Mouse (Mus musculus) MEL (cell line): ENCODE measurements around the gene Cyp4a31. TPM values are rescaled to one million over a fixed set of nuclear protein-coding genes. Genes with fewer than 3 reads are reported as not detected.

Experiments used
- DNase-seq: peaks from one replicate; pipeline ENCODE4 v3.0.0; 2011; ENCODE audit warnings: low read depth, low spot score
- H3K27ac ChIP-seq: 2 replicates; pipeline ENCODE4 v1.5.1; 2012; ENCODE audit warnings: low read depth, mild to moderate bottlenecking, control low read depth, low read length, moderate library complexity; ENCODE audit not compliant: control insufficient read depth
- H3K27me3 ChIP-seq, 2 experiments: fragments of 150-350 bp in 1 of 2; sonication (generic) in 1 of 2; 2 replicates each; pipeline ENCODE4 v1.6.1; 2012; ENCODE audit warnings: low read length in 2 of 2, mild to moderate bottlenecking in 2 of 2, improper control_type of control experiment in 1 of 2, moderate library complexity in 1 of 2; ENCODE audit not compliant: insufficient read depth in 2 of 2, control insufficient read depth in 1 of 2
- H3K36me3 ChIP-seq, 2 experiments: 2 replicates each; pipeline ENCODE4 v1.6.1; 2012 to 2014; ENCODE audit warnings: low read length in 2 of 2, improper control_type of control experiment in 1 of 2, inconsistent platforms in 1 of 2, mild to moderate bottlenecking in 1 of 2; ENCODE audit not compliant: insufficient read depth in 2 of 2, control insufficient read depth in 1 of 2
- H3K4me1 ChIP-seq, 2 experiments: fragments of 150-350 bp in 1 of 2; sonication (generic) in 1 of 2; 2 replicates each; pipeline ENCODE4 v1.6.1; 2012; ENCODE audit warnings: low read length in 2 of 2, improper control_type of control experiment in 1 of 2, mild to moderate bottlenecking in 1 of 2; ENCODE audit not compliant: insufficient read depth in 2 of 2, control insufficient read depth in 1 of 2
- H3K4me3 ChIP-seq, 2 experiments: fragments of 150-350 bp in 1 of 2; sonication (generic) in 1 of 2; 2 replicates each; pipeline ENCODE4 v1.5.1; 2012; ENCODE audit warnings: low read depth in 2 of 2, low read length in 2 of 2, mild to moderate bottlenecking in 2 of 2, moderate library complexity in 2 of 2, control low read depth in 1 of 2, improper control_type of control experiment in 1 of 2; ENCODE audit not compliant: control insufficient read depth in 1 of 2, insufficient read depth in 1 of 2
- H3K79me2 ChIP-seq: 2 replicates; pipeline ENCODE4 v1.6.1; 2012; ENCODE audit warnings: mild to moderate bottlenecking, low read length, moderate library complexity; ENCODE audit not compliant: control insufficient read depth, poor library complexity, insufficient read depth
- H3K9ac ChIP-seq: 2 replicates; pipeline ENCODE4 v1.6.1; 2012; ENCODE audit warnings: low read depth, mild to moderate bottlenecking, control low read depth, low read length, moderate library complexity; ENCODE audit not compliant: control insufficient read depth, poor library complexity, severe bottlenecking
- H3K9me3 ChIP-seq: fragments of 150-350 bp; sonication (generic); replicated peaks from 2 replicates; pipeline ENCODE4 v1.6.1; 2012; ENCODE audit warnings: mild to moderate bottlenecking, low read length, improper control_type of control experiment, moderate library complexity; ENCODE audit not compliant: insufficient read depth
- BHLHE40 ChIP-seq: IDR thresholded peaks from 2 replicates; pipeline ENCODE4 v1.6.1; 2012; ENCODE audit warnings: low read depth, mild to moderate bottlenecking, inconsistent platforms, low read length, improper control_type of control experiment, borderline replicate concordance
- CTCF ChIP-seq, 3 experiments: IDR thresholded peaks in 2 of 3; conservative IDR thresholded peaks in 1 of 3; 2 replicates each; pipeline ENCODE4 v1.5.1; 2011 to 2012; ENCODE audit warnings: low read length in 3 of 3, low read depth in 2 of 3, mild to moderate bottlenecking in 2 of 3, improper control_type of control experiment in 1 of 3, inconsistent platforms in 1 of 3, mixed read lengths in 1 of 3, moderate library complexity in 1 of 3; ENCODE audit not compliant: control insufficient read depth in 1 of 3, insufficient read depth in 1 of 3, poor library complexity in 1 of 3, severe bottlenecking in 1 of 3
- ETS1 ChIP-seq: IDR thresholded peaks from 2 replicates; pipeline ENCODE4 v1.6.1; 2012; ENCODE audit warnings: low read depth, mild to moderate bottlenecking, inconsistent platforms, low read length, improper control_type of control experiment, moderate library complexity
- GABPA ChIP-seq: IDR thresholded peaks from 2 replicates; pipeline ENCODE4 v1.6.1; 2012; ENCODE audit warnings: low read depth, mild to moderate bottlenecking, inconsistent platforms, low read length, improper control_type of control experiment, moderate library complexity
- GATA1 ChIP-seq: IDR thresholded peaks from 2 replicates; pipeline ENCODE4 v1.6.1; 2011; ENCODE audit warnings: low read depth, low read length, improper control_type of control experiment
- HCFC1 ChIP-seq: IDR thresholded peaks from 2 replicates; pipeline ENCODE4 v1.6.1; 2012; ENCODE audit warnings: low read depth, mild to moderate bottlenecking, inconsistent platforms, low read length, improper control_type of control experiment, moderate library complexity
- JUND ChIP-seq: IDR thresholded peaks from 2 replicates; pipeline ENCODE4 v1.6.1; 2011; ENCODE audit warnings: low read depth, mild to moderate bottlenecking, improper control_type of control experiment, low read length
- KAT2A ChIP-seq: conservative IDR thresholded peaks from 2 replicates; pipeline ENCODE4 v1.6.1; 2012; ENCODE audit warnings: low read depth, low read length, improper control_type of control experiment, inconsistent platforms
- MAFK ChIP-seq: IDR thresholded peaks from 2 replicates; pipeline ENCODE4 v1.6.1; 2011; ENCODE audit warnings: low read depth, mild to moderate bottlenecking, low read length, improper control_type of control experiment, borderline replicate concordance
- MAX ChIP-seq: IDR thresholded peaks from 2 replicates; pipeline ENCODE4 v1.6.1; 2011; ENCODE audit warnings: low read length, improper control_type of control experiment
- MAZ ChIP-seq: IDR thresholded peaks from 2 replicates; pipeline ENCODE4 v1.6.1; 2012; ENCODE audit warnings: low read depth, mild to moderate bottlenecking, inconsistent platforms, low read length, improper control_type of control experiment
- MXI1 ChIP-seq: IDR thresholded peaks from 2 replicates; pipeline ENCODE4 v1.6.1; 2011; ENCODE audit warnings: mild to moderate bottlenecking, low read depth, low read length, improper control_type of control experiment
- MYB ChIP-seq: IDR thresholded peaks from 2 replicates; pipeline ENCODE4 v1.6.1; 2011; ENCODE audit warnings: mild to moderate bottlenecking, low read depth, low read length, improper control_type of control experiment
- MYC ChIP-seq: IDR thresholded peaks from 2 replicates; pipeline ENCODE4 v1.6.1; 2011; ENCODE audit warnings: low read depth, mild to moderate bottlenecking, low read length, improper control_type of control experiment, moderate library complexity
- NELFE ChIP-seq: IDR thresholded peaks from 2 replicates; pipeline ENCODE4 v1.6.1; 2011; ENCODE audit warnings: low read depth, low read length, improper control_type of control experiment
- NRF1 ChIP-seq: IDR thresholded peaks from 2 replicates; pipeline ENCODE4 v1.6.1; 2014; ENCODE audit warnings: low read depth, mild to moderate bottlenecking, inconsistent platforms, low read length, improper control_type of control experiment, moderate library complexity; ENCODE audit not compliant: poor library complexity, insufficient read depth, severe bottlenecking
- POLR2A ChIP-seq, 2 experiments: IDR thresholded peaks; 2 replicates each; pipeline ENCODE4 v1.6.1; 2011 to 2012; ENCODE audit warnings: low read length in 2 of 2, mild to moderate bottlenecking in 2 of 2, control low read depth in 1 of 2, improper control_type of control experiment in 1 of 2, low read depth in 1 of 2, moderate library complexity in 1 of 2; ENCODE audit not compliant: control insufficient read depth in 1 of 2, insufficient read depth in 1 of 2, poor library complexity in 1 of 2
- POLR2AphosphoS2 ChIP-seq: IDR thresholded peaks from 2 replicates; pipeline ENCODE4 v1.6.1; 2011; ENCODE audit warnings: low read length, improper control_type of control experiment
- POLR2AphosphoS5 ChIP-seq: IDR thresholded peaks from 2 replicates; pipeline ENCODE4 v1.6.1; 2012; ENCODE audit warnings: low read depth, borderline replicate concordance, mild to moderate bottlenecking, inconsistent platforms, low read length, moderate library complexity, mixed read lengths
- RAD21 ChIP-seq: IDR thresholded peaks from 2 replicates; pipeline ENCODE4 v1.6.1; 2011; ENCODE audit warnings: mild to moderate bottlenecking, low read depth, low read length, improper control_type of control experiment
- RCOR1 ChIP-seq: IDR thresholded peaks from 2 replicates; pipeline ENCODE4 v1.6.1; 2012; ENCODE audit warnings: low read depth, mild to moderate bottlenecking, inconsistent platforms, low read length, improper control_type of control experiment
- SMC3 ChIP-seq: IDR thresholded peaks from 2 replicates; pipeline ENCODE4 v1.6.1; 2011; ENCODE audit warnings: low read depth, low read length, improper control_type of control experiment
- TBP ChIP-seq: IDR thresholded peaks from 2 replicates; pipeline ENCODE4 v1.8.0; 2011; ENCODE audit warnings: low read depth, low read length, improper control_type of control experiment
- TCF12 ChIP-seq: IDR thresholded peaks from 2 replicates; pipeline ENCODE4 v1.6.1; 2014; ENCODE audit warnings: low read depth, mild to moderate bottlenecking, inconsistent platforms, low read length, improper control_type of control experiment, moderate library complexity
- USF1 ChIP-seq: IDR thresholded peaks from 2 replicates; pipeline ENCODE4 v1.6.1; 2014; ENCODE audit warnings: low read depth, mild to moderate bottlenecking, inconsistent platforms, low read length, improper control_type of control experiment, moderate library complexity
- ZC3H11A ChIP-seq: IDR thresholded peaks from 2 replicates; pipeline ENCODE4 v1.6.1; 2012; ENCODE audit warnings: low read depth, mild to moderate bottlenecking, inconsistent platforms, low read length, improper control_type of control experiment
- ZKSCAN1 ChIP-seq: IDR thresholded peaks from 2 replicates; pipeline ENCODE4 v1.6.1; 2012; ENCODE audit warnings: low read depth, mild to moderate bottlenecking, inconsistent platforms, low read length, improper control_type of control experiment, moderate library complexity
- ZMIZ1 ChIP-seq: IDR thresholded peaks from 2 replicates; pipeline ENCODE4 v1.6.1; 2012; ENCODE audit warnings: low read depth, mild to moderate bottlenecking, inconsistent platforms, low read length, improper control_type of control experiment, moderate library complexity
- ZNF384 ChIP-seq: IDR thresholded peaks from 2 replicates; pipeline ENCODE4 v1.6.1; 2012; ENCODE audit warnings: low read depth, mild to moderate bottlenecking, inconsistent platforms, low read length, improper control_type of control experiment
- polyA plus RNA-seq, 2 experiments: library from polyadenylated mRNA; stranded (reverse) in 1 of 2; unstranded in 1 of 2; fragments of >175 nt in 1 of 2; fragments of >200 nt in 1 of 2; gene quantifications; 2 replicates each; pipeline versions ENCODE4 v1.2.1 to v1.2.4; 2012; ENCODE audit warnings: low replicate concordance in 2 of 2, low read depth in 1 of 2; ENCODE audit not compliant: insufficient read length in 2 of 2, insufficient read depth in 1 of 2, missing spikeins in 1 of 2
- total RNA-seq: library from RNA; depleted of rRNA; stranded (reverse); fragments of 300-350 nt; gene quantifications from 2 replicates; pipeline ENCODE4 v1.2.3, GENCODE M21; 2012

Gene Cyp4a31
- total and polyA plus RNA-seq, 3 experiments, result not detected

GRCm38 (mm10) chr4:115583036-115583435 is 19.6 kb downstream of the Cyp4a31 start (continued):
- TF ChIP-seq POLR2AphosphoS2 (peak; percentile 76), SMC3 (no peak), ZKSCAN1 (no peak), POLR2A (IDR thresholded peaks at IDR 0.05; ENCODE audit: control insufficient read depth in 1 of 2, insufficient read depth in 1 of 2, low read depth in 1 of 2, low read length in 2 of 2, poor library complexity in 1 of 2) (no peak), CTCF (IDR thresholded peaks at IDR 0.05 in 2 of 3, conservative IDR thresholded peaks at IDR 0.05 in 1 of 3; ENCODE audit: control insufficient read depth in 1 of 3, insufficient read depth in 1 of 3, low read depth in 2 of 3, low read length in 3 of 3, poor library complexity in 1 of 3, severe bottlenecking in 1 of 3) (no peak), MAZ (no peak; the same call in 1 of the 2 replicates), ZC3H11A (no peak), NRF1 (no peak), TBP (no peak), POLR2AphosphoS5 (no peak), USF1 (no peak), ZNF384 (no peak), TCF12 (peak; percentile 100), RAD21 (no peak), MYB (no peak), ZMIZ1 (0 out of 2 replicates have a peak, but pooled peaks have one; percentile 40), MAX (no peak), ETS1 (peak; percentile 95), JUND (no peak), KAT2A (no peak), RCOR1 (peak; percentile 84)

GRCm38 (mm10) chr4:115596357-115596756 is 32.9 kb downstream of the Cyp4a31 start:
- no peak overlapping the region for H3K27ac ChIP-seq
- H3K27me3 ChIP-seq, result peaks cover 0 to 2% of the 10 kb centered on the region in 2 experiments; a peak in 1 of 4 replicates
- H3K4me3 ChIP-seq, result no peak overlapping the region
- H3K9ac ChIP-seq, result no peak overlapping the region
- H3K9me3 ChIP-seq, result no peaks in the 10 kb centered on the region
- TF ChIP-seq MYB (no peak), HCFC1 (no peak), MYC (no peak), GABPA (no peak), CTCF (IDR thresholded peaks at IDR 0.05 in 2 of 3, conservative IDR thresholded peaks at IDR 0.05 in 1 of 3; ENCODE audit: control insufficient read depth in 1 of 3, insufficient read depth in 1 of 3, low read depth in 2 of 3, low read length in 3 of 3, poor library complexity in 1 of 3, severe bottlenecking in 1 of 3) (no peak), JUND (no peak), ETS1 (no peak), GATA1 (no peak), MXI1 (no peak), MAX (no peak), MAFK (no peak), ZKSCAN1 (no peak), BHLHE40 (no peak), NELFE (no peak), NRF1 (no peak), TBP (no peak)
- H3K36me3 ChIP-seq, result no peaks in the 10 kb centered on the region
- H3K4me1 ChIP-seq, result no peaks in the 10 kb centered on the region
- H3K79me2 ChIP-seq, result no peaks in the 10 kb centered on the region
- no peak for DNase-seq
